Mouse (Mus musculus) embryonic fibroblast, embryonic 13.5 days (primary cell): Measurements from ENCODE around the gene Cdh1.

Source experiments
- CTCF ChIP-seq: IDR thresholded peaks from 2 replicates; pipeline ENCODE4 v1.5.1; 2011; ENCODE audit warnings: mild to moderate bottlenecking, control low read depth, low read length, moderate library complexity, borderline replicate concordance; ENCODE audit not compliant: insufficient read depth
- POLR2A ChIP-seq: IDR thresholded peaks from 2 replicates; pipeline ENCODE4 v1.6.1; 2011; ENCODE audit warnings: low read depth, mild to moderate bottlenecking, control low read depth, low read length, moderate library complexity

DNA sequence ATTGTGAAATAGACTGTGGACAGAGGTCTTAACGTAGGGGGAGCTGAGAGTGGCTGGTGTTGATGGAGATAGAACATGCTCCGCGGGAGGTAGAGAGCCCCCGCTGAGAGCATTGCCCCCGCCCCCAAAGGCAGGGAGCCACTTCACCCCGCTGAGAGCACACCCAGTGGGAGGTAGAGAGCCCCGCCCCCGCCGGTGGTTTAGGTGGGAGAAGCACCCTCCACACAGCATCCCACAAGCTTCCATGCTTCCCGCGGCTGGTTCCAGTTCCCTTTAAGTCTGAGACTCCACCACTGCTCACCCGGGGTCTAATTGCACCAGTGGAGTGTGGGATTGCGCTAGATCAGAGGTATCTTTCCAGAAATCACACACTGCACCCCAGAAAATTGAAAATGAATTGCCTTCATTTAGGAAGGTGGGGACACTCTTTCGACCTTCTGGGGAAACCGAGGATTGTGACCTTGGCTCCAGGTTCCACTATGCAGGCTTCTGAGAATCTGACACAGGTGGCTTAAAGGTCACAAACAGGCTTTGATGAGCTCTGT is 3.5 kb downstream of the Cdh1 start:
- TF ChIP-seq CTCF (no peak), POLR2A (no peak)
